Mouse (Mus musculus) retina, adult 2 months (tissue): ENCODE results near the gene Ntmt1.
A peak's percentile ranks its signal among the peaks of the same experiment; 100 is the strongest.

Source experiments
- DNase-seq: peaks from one replicate; pipeline ENCODE4 v3.0.0-alpha.2; 2012; ENCODE audit warnings: low read depth, low spot score

Gene Ntmt1

GRCm38 (mm10) chr2:30784078-30784994 lies 23.3 kb upstream of the Ntmt1 start:
- no peak for DNase-seq

- DNase-seq, result no peak
These were observed 20.2 kb upstream of the Ntmt1 start for GRCm38 (mm10) chr2:30787466-30787865.

- DNase-seq, result no peak
These were observed 15.6 kb upstream of the Ntmt1 start for GRCm38 (mm10) chr2:30792061-30792460.

GRCm38 (mm10) chr2:30794179-30795108 lies 13.2 kb upstream of the Ntmt1 start:
- peak; percentile 77 for DNase-seq

DNA sequence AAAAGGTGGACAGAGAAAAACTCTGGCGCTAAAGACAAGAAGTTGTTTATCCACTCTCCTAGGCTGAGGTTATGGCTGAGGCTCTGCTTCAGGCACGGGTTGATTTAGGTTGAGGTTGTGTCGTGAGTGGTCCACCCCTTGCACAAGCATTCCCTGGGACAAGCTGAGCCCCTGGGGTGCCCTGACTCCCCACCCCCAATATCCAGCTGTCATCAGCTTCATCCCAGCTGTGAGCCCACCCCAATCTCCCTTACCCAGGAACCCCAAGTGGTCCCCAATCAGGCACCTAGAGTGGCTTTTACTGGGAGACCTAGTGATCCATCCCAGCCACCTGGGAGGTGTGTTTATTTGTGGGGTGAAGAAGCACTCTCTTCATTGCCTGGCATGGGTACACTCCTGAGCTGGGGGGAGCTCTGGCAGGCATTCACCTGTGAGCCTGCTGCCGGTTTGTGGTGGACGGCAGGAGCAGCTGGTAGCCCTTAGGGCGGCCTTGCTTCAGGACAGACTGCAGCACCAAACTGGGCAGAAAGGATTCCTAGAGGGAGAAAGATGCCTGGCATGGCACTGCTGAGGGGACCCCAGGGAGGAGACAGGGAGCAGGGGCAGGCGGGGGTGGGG lies 12.2 kb upstream of the Ntmt1 start:
- no peak for DNase-seq

GRCm38 (mm10) chr2:30795889-30796275 lies 11.7 kb upstream of the Ntmt1 start:
- no peak for DNase-seq

- DNase-seq, result peak; percentile 38
These were observed 11.2 kb upstream of the Ntmt1 start for GRCm38 (mm10) chr2:30796382-30796781.

GRCm38 (mm10) chr2:30799456-30799855 lies 8.2 kb upstream of the Ntmt1 start:
- DNase-seq, result no peak

GRCm38 (mm10) chr2:30800671-30801066 lies 7.0 kb upstream of the Ntmt1 start:
- DNase-seq, result no peak

GRCm38 (mm10) chr2:30801067-30801852 lies 6.4 kb upstream of the Ntmt1 start:
- DNase-seq, result no peak

DNA sequence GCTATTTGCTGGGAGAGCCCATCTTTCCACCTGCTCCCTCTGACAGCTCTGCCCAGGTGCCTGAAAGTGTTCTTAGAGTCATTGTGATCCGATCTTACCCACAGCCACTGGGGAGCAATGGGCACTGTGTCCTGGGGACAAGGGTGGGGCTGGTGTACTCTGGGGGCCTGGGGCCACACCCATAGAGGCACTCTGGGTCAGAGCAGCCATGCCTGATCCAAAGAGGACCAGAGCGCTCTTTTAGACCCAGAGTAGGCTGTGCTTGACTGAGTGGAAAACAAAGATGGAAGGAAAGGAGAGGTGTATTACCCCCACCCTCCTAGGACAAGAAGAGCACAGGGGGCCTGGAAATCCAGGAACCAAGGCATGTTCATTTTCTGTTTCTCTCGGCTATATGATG lies 4.0 kb upstream of the Ntmt1 start, which contains the start of gene 1700001O22Rik:
Gene 1700001O22Rik, minus strand, starts transcription at position 58 of the 400 bp plus-strand sequence.
- DNase-seq, result no peak

DNA sequence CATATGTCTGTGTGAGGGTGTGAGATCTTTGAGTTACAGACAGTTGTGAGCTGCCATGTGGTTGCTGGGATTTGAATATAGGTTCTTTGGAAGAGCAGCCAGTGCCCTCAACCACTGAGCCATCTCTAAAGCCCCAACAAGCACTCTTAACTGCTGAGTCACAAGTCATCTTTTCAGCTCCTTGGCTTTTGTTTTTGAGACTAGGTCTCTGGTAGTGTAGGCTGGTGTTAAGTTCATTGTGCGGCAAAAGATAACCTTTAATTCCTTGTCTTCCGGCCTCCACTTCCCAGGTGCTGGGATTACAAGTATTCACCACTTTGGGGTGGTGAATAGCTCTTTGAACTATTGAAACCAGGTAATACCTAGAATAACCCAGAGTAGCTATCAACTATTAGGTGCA lies 1.6 kb upstream of the Ntmt1 start:
- DNase-seq, result no peak

- no peak for DNase-seq
These were observed 429 bp upstream of the Ntmt1 start for GRCm38 (mm10) chr2:30807147-30807647.

DNA sequence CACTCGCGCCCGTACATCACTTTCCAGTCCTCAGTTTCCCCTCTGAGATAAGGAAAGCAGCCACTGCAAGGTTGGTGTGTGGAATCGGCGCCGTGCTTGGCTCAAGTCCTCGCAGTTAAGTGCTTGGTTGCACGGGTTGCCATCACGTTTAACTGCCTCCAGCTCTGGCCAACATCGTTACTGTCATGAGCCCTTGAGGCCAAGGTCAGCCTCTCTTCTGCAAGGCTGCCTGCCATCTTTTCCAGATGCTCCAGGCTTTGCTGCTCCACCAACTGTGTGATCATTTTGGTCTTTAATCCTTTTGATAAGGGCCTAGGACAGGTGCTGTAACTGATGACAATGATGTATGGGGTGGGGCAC lies 650 bp downstream of the Ntmt1 start:
- DNase-seq, result no peak

- no peak for DNase-seq
These were observed 1.9 kb downstream of the Ntmt1 start for GRCm38 (mm10) chr2:30809503-30809902.

DNA sequence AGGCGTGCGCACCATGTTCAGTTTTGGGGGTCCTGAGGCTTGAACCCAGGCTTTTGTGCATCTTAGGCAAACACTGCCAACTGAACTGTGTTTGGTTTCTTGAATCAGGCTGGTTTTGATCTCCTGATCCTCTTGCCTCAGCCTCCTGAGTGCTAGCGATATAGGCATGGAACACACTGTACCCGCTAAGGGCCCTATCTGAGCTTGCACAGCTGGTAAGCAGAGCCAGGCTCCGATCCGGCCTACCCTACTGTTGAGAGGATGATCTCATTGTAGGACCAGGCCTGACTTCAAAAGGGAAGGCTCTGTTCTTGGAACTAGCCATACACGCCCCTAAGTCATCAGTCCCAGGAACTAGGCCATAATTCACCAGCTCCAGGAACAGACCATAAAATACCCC lies 2.9 kb downstream of the Ntmt1 start:
- no peak for DNase-seq

- no peak for DNase-seq
These were observed 8.8 kb downstream of the Ntmt1 start for GRCm38 (mm10) chr2:30816383-30816782.

GRCm38 (mm10) chr2:30819873-30820272 lies 12.2 kb downstream of the Ntmt1 start:
- DNase-seq, result no peak

DNA sequence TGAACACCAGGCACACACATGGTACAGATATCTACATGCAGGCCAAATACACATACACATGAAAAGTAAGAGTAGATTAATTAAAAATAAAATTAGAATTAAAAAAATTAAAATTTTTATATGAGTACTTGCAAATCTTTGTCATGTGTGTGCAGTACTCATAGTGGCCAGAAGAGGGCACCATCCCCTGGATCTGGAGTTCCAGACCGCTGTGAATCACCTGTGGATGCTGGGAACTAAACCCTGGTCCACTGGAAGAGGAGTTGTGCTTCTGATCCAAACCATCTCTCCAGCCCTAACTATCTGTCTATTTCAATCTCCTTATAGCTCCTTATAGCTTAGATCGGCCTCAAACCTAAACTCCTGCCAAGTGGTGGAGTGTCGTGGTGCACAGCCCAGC lies 13.4 kb downstream of the Ntmt1 start:
- DNase-seq, result no peak

GRCm38 (mm10) chr2:30822460-30822859 lies 14.8 kb downstream of the Ntmt1 start:
- no peak for DNase-seq
